Mouse (Mus musculus) myocyte (in vitro differentiated cells): Measurements from ENCODE around the gene Tspan18.

Experiments used
- CEBPB ChIP-seq: IDR thresholded peaks from 2 replicates; pipeline ENCODE4 v1.6.1; 2011; ENCODE audit warnings: mild to moderate bottlenecking, moderate library complexity; ENCODE audit not compliant: poor library complexity, insufficient read depth, severe bottlenecking
- MAX ChIP-seq: IDR thresholded peaks from one replicate; pipeline ENCODE4 v1.6.1; 2011; ENCODE audit warnings: low read depth, mild to moderate bottlenecking, control low read depth
- MYOD1 ChIP-seq, 3 experiments: IDR thresholded peaks; one replicate each; pipeline ENCODE4 v1.6.1; 2011; ENCODE audit warnings: control low read depth in 2 of 3, low read depth in 2 of 3, mild to moderate bottlenecking in 2 of 3, moderate library complexity in 1 of 3; ENCODE audit not compliant: insufficient read length in 2 of 3, control insufficient read depth in 1 of 3
- POLR2A ChIP-seq: IDR thresholded peaks from one replicate; pipeline ENCODE4 v1.6.1; 2011; ENCODE audit warnings: low read depth, mild to moderate bottlenecking, control low read depth, moderate library complexity; ENCODE audit not compliant: insufficient read length
- REST ChIP-seq: IDR thresholded peaks from one replicate; pipeline ENCODE4 v1.6.1; 2011; ENCODE audit warnings: mild to moderate bottlenecking, control low read depth, moderate library complexity; ENCODE audit not compliant: insufficient read depth, insufficient read length
- TCF12 ChIP-seq: IDR thresholded peaks from one replicate; pipeline ENCODE4 v1.6.1; 2011; ENCODE audit warnings: mild to moderate bottlenecking, control low read depth; ENCODE audit not compliant: poor library complexity, insufficient read depth, severe bottlenecking

DNA sequence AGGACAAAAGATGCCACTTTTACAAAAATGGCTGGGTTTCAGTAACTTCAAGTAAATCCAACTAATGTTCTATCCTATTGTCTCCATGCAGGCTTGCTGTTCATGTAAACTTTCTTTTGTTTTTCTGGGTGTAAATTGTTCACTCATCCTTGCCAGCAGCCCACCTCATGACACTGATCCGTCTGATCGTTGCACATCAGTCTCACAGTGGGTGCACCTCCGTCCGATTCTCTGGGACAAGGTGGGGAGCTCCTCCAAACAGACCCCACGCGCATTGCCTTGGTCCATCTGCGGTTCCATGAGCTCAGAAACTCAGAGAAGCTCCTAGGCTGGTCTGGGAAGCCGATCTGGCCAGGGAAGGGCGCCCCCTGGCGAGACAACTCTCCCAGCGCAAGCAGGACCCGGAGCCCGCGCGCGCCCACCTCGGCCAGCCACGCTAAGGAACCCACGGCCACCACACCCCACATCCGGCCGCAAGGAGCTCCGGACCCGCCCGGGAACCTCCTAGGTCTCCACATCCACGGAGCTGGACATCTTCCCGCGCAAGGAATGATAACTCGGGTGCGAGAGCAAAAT lies 976 bp downstream of the Tspan18 start:
- TF ChIP-seq CEBPB (no peak), POLR2A (no peak), TCF12 (no peak), MYOD1 (IDR thresholded peaks at IDR 0.05; ENCODE audit: control insufficient read depth in 1 of 3, insufficient read length in 2 of 3, low read depth in 2 of 3) (no peak), MAX (no peak), REST (no peak)
